Mouse (Mus musculus) frontal cortex, adult 2 months (tissue): Measurements from ENCODE around the gene Dcps. TPM values are rescaled to one million over a fixed set of nuclear protein-coding genes. Genes with fewer than 3 reads are reported as not detected.

Experiments
- DNase-seq, 2 experiments: peaks; one replicate each; pipeline ENCODE4 v3.0.0; 2022; ENCODE audit warnings: low spot score in 1 of 2; ENCODE audit errors: extremely low spot score in 1 of 2
- polyA plus RNA-seq: library from polyadenylated mRNA; depleted of rRNA; stranded (reverse); fragments of >200 nt; gene quantifications from 2 replicates; pipeline ENCODE4 v1.2.3, GENCODE M21; 2012

The Dcps gene
- polyA plus RNA-seq, 1 experiment, result 23.6 TPM

DNA sequence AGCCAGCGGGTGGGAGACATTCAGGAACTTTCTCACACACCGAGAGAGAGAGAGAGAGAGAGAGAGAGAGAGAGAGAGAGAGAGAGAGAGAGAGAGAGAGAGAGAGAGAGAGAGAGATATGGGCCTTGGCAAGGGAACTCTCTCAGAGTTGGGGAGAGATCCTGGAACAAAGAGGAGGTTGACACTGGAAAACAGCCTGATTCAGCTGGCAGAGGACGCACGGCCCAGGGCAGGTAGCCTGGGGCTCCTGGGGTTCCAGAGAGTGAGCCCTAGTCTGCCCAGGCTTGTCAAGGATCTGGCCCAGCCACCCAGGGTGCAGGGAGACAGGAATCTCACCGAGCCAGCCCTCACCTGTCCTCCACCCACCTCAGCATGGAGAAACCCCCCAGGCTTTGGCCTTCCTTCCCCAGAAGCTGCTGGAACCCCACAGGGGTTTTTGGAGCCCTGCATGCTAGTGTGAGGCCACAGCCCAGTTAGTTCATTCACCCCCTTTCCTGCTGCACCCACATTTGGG is 36.6 kb downstream of the Dcps start:
- no peak for DNase-seq

DNA sequence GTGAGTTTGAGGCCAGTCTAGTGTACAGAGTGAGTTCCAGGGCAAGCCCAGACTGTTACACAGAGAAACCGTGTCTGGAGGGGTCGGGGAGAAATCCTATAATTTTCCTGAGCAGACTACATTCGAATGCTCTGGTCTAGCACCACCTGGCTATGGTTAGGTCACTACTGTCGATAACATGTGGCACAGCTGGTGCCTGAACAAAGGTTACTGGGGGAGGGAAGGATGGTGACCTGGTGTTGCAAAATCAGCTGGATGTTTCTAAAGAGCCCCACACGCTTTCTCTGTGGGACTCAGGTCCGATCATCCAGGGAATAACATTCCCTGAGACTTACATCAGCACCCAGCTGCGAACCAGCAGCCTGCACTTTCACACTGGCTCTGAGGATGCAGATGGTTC is 37.8 kb downstream of the Dcps start:
- DNase-seq, result no peak

DNA sequence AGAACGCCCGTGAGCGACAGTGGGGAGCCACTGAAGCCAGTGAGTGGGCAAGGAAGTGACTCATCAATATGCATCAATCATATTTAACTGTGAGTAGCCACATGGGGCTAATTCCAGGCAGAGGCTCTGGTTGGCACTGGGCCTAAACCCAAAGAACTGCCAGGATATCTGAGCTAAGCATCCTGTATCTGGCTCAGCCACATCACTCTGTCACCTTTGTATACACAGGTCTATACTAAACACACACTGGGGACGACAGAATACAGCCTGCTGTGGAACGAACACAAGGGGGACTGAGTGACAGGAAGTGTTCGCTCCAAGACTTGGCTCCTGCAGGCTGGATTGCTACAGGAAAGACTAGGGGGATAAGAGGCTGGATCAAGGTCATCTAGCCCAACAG is 40.3 kb downstream of the Dcps start:
- DNase-seq, result peak in 1 of 2 experiments; percentile 26

DNA sequence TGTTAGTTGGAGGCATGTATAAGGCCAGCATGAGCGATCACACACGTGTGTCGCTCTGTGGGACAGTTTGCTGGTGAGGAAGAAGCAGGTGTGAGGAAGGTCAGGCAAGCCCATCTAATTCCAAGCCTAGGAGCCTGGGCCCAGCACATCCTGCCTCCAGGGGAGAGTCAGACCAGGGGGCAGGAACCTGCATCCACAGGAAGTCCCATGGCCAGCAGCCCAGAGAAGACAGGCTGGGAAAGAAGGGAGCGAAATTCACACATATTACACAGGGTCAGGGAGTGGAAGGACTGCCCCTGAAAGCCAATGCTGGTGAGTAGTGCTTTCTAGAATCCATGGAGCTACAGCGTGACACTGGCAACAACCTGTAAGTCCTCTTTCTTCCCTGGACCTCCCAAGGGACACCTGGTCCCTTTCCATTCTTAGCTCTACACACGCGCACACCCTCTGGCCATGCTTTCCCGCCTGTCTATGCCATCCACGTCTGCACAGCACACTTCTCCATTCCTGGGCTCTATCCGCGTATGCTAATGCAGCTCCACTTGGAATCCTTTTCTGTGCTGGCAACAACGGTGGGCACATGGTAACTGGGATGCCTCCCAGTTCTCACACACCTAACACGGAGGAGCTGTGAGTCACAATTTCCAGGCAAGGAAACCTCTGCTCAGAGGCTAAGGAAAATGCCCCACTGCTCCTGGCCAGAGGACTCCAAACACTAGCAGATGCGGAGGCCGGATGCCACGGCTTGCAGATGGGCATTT is 44.0 kb downstream of the Dcps start:
- DNase-seq, result peak in 1 of 2 experiments; percentile 74

DNA sequence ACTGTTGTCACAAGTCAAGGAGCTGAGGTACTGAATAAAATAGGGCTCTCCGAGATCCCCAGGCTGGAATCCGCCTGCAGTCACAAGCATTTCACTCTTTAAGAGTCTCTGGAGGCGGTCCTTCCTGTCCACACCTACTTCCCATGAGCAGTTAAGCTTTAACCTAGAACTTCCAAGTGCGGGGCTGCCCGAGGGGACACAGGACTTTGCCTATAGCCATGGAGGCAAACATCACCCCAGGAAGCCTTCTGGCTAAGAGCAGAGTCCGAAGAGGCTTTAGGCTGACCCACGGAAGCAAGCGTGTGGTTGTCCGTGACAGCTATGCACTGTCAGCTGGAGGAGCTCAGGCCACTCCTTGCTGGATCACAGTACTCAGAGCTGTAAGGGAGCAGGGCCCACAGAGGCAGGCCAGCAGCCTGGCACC is 46.9 kb downstream of the Dcps start:
- DNase-seq, result no peak

DNA sequence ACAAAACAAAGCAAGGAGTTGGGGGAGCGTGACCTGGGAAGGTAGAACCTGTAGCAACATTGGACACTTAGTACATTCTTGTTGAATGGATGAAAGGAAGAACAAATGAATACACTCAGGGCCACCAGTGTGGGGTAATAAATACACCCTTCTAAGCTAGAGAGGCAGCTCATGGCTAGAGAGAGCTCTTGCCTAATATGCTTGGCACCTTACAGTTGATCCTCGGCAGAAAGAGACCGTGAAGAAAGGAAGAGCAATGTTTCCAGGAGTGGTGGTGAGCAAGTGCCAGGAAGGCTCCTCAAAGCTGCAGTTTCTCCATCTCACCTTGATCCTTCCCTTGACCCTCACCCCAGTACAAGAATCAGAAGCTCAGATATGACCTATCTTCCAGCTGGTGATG is 47.3 kb downstream of the Dcps start:
- DNase-seq, result no peak

DNA sequence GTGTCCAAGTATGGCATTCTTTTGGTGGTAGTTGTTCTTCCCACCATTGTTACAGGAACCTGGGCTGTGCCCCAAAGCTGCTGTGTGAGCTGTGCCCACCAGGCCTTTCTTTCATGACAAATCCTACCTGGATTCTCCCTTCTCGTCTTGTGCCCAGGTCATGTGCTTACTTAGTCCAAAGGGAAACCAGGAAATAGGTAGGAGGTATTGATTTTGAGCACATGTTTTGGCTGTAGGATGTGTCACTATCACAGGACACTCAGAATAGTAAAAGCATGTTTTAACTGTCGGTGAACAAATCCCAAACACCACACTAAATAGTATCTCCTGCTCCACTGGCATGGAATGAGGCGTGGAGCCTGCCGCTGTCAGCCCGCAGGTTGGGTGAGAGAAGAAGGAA is 48.3 kb downstream of the Dcps start:
- no peak for DNase-seq

DNA sequence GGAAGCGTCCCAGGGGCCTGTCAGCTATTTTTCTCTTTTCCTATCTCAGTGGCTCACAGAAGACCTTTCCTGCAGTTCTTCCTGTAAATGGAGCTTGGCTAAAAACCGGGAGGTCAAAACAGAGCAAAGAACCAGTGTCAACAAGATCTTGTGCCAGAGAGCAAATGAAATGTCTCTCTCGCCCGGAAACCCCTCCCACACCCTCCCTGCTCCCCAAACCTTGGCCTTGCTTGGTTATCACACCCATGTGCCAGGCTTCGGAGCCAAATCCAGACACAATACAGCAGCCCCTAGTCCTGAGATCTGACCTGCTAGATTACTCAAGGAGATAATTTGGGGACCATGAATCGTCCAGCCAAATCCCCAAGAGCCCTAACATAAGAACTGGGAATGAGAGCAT is 48.7 kb downstream of the Dcps start:
- DNase-seq, result no peak

DNA sequence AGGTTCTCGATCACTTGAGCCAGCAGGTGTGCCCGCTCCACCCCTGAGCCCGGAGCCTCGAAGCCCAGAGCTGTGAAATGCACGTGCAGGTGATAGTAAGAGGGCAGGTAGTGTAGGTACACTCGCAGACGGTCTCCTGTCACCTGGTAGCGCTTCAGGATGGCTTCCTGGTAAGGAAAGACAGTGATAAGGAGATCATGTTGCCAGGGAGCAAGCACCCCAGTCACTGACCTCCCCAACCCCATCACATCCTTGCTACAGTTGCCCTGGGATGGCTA is 51.2 kb downstream of the Dcps start:
- DNase-seq, result no peak

DNA sequence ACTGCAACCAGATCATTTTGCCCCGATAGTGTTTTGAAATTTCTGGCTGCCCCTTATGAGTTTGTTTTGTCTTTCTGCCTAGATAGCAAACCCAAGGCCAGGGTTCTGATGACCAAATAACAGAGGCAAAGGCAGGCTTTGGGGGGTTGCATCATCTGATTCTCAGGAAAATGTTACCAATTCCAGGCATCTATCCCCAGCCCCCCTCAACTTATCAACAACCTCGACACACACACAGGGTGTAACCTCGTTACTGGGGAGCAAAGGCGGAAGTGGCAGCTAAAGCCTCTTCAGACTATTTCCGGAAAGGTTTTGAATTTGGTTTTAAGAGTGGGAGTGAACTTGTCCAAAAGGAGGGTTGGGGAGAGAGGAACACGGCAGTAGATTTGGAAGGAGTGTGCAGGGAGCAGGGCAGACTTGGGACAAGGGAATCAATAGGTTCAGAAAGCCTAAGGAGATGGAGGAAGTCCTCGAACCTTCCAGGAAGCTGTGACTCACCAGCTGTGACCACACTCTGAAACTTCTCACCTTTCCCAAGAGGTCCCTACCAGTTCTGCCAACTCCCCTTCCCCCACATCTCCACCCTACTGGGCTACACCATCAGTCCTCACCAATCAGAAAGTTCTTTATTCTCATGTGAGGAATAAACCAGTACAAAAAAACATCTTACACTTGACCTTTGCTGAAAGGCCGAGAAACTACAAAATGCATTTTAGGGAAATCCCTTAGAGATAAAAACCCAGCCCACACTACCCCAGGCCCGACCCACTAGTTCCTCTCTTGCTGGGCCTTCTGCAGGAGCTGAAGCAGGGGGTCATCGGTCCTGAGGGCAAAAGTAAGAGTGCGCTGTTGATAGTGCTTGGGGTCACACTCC is 51.8 kb downstream of the Dcps start:
- no peak for DNase-seq

DNA sequence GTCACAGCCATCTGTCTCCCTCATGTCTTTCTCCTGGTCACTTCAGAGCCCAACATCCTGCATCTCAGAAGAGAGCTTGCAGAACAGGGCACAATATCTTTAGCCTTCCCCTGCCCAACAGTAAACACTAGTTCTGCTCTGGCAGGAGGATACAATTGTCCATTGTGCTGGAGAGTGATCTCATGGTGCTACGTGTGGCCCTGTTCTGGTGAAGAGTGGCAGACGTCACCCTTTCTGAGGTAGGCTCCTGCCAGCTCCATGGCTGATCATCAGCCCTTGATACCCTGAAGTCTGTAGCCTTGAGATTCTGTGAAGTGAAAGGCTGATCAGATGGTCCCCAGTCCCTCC is 52.4 kb downstream of the Dcps start:
- no peak for DNase-seq

DNA sequence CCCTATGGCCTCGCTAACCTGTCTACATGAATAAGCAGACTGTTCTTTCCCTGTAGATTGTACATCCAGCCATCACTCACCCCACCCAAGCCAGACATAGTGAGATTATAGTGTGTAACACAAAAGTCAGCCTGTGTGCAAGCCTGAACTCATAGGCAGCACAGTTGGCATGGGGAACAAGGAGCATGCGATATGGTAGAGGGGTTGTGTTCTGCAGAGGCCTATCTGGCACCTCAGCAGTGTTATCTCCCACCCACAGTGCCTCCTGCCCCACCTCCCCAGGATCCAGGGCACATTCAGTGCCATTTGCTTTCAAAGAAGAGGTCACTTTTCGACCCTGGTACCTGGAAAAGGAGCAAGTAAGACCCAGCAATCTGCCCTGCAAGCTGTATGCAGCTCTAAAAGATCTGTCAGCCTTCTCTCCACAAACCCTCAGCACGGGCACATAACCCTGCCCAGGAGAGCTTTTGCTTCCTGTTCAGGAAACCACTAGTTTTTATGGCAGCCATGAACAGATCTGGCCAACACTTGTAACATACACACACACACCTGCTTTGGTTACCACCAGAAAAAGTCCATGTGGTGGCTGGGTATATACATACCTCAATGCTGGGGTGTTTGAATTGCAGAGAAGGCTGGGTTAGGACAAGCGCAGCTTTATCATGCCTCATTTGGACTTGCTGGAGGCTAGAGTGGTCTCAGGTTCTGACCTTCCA is 53.2 kb downstream of the Dcps start:
- no peak for DNase-seq

DNA sequence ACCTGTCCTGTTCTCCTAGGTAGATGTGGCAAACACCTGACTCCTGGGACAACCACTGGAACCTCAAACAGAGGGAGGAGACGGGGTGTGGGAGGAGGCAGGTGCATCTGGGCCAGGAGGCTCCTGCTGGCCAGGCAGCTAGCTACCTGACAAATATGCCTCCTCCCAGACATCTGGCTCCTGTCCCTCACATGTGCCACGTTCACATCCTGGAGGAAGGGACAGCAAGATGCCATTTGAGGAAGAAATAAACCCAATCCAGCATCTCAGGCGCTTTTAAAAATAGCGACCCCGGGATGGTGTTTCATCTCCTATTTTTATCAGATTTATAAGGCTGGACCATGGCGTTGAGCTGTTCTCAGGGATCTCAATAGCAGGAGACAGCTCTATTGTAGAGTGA is 56.7 kb downstream of the Dcps start, which contains the start of gene St3gal4:
St3gal4 (minus strand) TSS at position 101 of the 400 bp plus-strand sequence.
- DNase-seq, result no peak

DNA sequence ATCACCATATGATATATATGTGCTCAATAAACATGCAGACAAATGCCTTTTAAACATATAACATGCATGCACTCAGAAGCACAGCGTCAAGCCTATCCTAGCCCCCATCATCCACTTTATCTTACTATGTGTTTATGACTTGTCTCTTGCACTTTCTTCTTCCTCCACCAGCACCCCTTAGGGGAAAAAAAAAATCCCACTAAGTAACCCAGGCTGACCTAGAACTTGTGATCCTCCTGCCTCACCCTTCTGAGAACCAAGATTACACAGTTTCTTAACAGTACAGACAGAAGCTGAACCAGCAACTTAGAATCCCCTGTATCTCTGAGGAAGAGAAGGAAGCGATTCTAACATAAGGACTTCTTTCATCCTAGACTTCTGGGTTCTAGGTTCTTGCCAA is 57.3 kb downstream of the Dcps start:
- DNase-seq, result no peak

DNA sequence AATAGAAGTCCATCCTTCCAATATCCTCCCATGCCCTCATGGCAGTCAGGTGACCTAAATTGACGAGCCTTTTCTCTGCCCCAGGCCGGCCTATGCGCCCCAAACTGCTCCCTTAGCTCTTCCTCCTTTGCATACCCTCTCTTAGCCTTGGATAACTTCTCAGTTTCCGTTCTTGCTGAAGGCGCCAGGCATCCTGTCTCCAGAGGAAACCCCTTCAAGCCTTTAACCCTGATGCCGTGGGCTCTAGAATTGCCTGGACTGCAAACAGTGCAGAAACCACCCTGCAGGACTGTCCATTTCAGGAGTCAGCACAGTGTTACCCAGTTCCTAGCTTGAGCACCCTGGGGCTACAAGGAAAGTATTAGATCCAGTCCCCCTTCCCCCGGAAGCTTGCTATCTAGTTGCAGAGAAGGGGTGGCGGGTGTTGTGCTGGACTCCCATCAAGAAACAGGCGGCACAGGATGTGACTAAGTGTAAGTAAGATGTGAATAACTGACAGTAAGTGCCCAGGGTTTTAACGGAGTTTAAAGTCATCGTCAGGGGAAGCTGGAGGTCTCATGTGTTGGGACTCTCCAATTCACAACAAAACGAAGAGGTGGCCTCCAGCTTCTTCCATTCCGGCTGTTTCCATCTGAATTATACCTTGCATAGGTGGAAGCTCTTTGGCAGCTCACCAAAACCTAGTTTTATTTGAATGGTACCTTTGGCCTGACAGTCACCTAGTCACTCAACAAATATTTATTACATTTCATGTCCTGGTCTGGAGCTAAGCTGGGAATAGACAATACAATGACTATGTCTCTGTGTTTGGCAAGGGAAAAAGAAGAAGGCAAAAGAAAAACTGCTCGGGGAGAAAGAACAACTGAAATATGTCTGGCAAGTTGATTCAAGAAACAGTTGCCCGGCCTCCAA is 58.2 kb downstream of the Dcps start:
- DNase-seq, result no peak

DNA sequence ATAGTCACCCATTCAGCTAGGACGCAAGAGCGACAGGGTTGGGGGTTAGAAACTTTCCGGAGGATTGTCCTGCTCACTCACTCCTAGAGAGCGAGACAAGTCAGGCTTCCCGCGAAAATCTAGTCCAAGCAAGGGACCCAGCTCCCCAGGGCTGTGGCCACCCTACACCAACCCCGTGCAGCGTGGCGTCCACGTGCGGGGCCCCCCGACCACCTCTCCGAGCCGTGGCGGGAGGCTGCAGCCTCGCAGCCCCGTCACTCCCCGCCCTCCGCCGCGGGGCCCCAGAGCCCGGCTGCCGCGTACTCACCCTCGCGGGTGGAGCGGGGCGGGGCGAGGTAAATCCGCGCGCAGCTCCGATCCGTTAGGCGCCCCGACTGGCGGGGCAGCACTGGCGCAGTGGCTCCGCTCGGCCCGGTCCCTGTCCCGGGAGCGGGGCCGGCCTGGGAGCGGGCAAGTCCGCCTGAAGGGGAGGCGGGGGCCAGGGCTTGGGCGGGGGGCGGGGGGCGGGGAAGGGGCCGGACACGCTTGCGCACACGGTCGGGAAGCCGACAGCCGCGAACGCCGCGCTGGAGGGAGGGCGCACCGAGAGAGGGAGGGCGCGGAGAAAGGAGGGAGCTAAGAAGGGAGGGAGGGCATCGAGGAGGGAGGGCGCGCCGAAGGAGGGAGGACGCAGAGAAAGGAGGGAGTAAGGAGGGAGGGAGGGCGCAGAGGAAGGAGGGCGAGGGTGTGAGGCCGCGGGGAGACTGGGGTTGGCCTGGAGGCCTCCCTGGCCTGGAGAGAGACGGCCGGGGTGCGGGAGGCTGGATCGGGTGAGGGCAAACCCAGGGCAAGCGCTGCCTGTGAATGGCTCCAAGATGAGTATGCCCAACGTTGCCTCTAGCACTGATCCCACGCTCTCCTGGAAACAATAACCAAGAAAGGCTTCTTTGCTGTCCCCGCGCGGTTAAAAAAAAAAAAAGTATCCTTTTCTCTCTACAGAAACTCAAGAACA is 59.2 kb downstream of the Dcps start:
- DNase-seq, result peak in 1 of 2 experiments; percentile 64

DNA sequence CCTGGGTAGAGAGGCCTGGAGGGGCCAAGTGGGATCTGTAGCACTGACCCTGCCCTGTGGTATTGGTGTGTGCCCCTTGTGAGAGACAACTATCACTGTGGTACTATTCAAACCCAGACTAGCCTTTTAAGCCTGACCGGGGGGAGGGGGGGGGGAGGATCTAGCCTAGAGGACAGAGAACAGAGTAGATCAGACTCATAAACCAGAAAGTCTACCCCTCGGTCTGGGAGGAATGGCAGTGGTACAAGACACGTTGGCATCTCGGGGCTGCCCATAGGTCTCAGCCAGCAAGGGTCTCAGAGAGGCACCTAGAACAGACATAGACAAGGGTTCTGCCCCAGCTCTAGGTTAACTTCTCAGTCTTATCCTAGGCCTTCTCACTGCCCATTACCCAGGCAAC is 60.1 kb downstream of the Dcps start:
- DNase-seq, result no peak

DNA sequence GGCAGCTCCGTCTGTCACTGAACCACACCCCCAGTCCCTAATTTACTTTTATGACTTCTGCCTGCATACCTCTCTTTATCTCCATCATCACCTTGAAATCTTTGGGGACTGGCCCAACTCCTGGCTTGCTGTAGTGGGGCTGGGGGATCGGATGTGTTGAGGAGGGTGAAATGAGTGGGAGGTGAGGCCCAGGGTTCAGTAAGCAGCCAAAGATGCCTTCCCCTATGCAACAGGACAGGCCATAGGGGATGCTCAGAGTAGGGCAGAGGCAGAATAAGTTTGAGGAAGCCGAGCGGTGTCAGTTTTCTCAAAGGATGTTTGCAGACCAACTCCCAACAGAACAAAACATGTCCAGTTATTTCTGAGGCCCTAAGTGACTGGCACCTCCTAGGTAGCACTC is 60.6 kb downstream of the Dcps start:
- no peak for DNase-seq

DNA sequence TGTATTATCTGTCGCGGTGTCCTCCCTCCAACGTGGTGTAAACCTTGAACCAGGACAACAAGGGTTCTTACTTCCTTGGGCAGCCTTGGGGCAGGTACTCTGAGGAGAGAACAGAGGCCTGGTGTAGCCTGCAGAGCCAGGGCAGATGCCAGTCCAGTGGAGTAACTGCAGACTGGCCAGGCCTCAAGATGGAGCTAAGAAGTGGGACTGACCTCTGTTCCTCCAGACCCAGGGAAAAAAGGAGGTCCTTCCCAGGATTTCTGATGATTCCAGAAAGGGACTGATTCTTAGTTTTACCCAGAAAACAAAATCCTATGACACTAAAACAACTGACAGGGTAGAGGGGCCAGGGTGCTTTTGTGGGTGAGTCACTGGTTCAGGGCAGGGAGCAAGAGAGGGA is 61.6 kb downstream of the Dcps start:
- no peak for DNase-seq
